Mouse (Mus musculus) cerebellum, adult 8-10 months (tissue): ENCODE measurements around the gene Thsd1.
"Not testable (repeated sequence)": the region's sequence is repeated elsewhere in the genome, so short reads cannot be mapped to it uniquely, and the experiment has no call there.

Experiments used
- DNase-seq: peaks from one replicate; pipeline ENCODE4 v3.0.0; 2022

Thsd1 gene

GRCm38 (mm10) chr8:22265194-22265593 is 38.1 kb downstream of the Thsd1 start:
- no peak for DNase-seq

- DNase-seq: no peak
Observed at GRCm38 (mm10) chr8:22266809-22267208, 39.7 kb downstream of the Thsd1 start.

GRCm38 (mm10) chr8:22273142-22273541 is 46.0 kb downstream of the Thsd1 start:
- DNase-seq: no peak

- no peak for DNase-seq
Observed at GRCm38 (mm10) chr8:22274641-22275040, 47.5 kb downstream of the Thsd1 start.

- no peak for DNase-seq
Observed at GRCm38 (mm10) chr8:22282999-22283491, 55.9 kb downstream of the Thsd1 start, which contains the start of gene Tpte. Tpte (plus strand) TSS chr8:22283441.

GRCm38 (mm10) chr8:22302326-22302725 is 75.2 kb downstream of the Thsd1 start:
- no peak for DNase-seq

- no peak for DNase-seq
Observed at GRCm38 (mm10) chr8:22302896-22303306, 75.8 kb downstream of the Thsd1 start.

GRCm38 (mm10) chr8:22304045-22304444 is 76.9 kb downstream of the Thsd1 start:
- DNase-seq: not testable (repeated sequence)

- DNase-seq: no peak
Observed at GRCm38 (mm10) chr8:22306999-22307398, 79.9 kb downstream of the Thsd1 start.
